Mouse (Mus musculus): ENCODE measurements around the gene Aes. TPM values are rescaled to one million over a fixed set of nuclear protein-coding genes. Genes with fewer than 3 reads are reported as not detected.

Aes gene
- total RNA-seq, 2 experiments from 2014 or later: 639 to 647 TPM

- DNase-seq (ENCODE audit: low spot score in 2 of 2): no peak
Observed at GRCm38 (mm10) chr10:81565257-81566228, 6.3 kb downstream of the Aes start.

- DNase-seq (ENCODE audit: low spot score in 2 of 2): no peak
Observed at GRCm38 (mm10) chr10:81568381-81569191, 9.3 kb downstream of the Aes start.

- DNase-seq (ENCODE audit: low spot score in 2 of 2): no peak
Observed at GRCm38 (mm10) chr10:81569507-81570237, 10.4 kb downstream of the Aes start.

GRCm38 (mm10) chr10:81570238-81570800 is 11.0 kb downstream of the Aes start:
- no peak for DNase-seq (ENCODE audit: low spot score in 2 of 2)

- DNase-seq (ENCODE audit: low spot score in 2 of 2): peak; percentile 80 to 82
Observed at GRCm38 (mm10) chr10:81570831-81571500, 11.7 kb downstream of the Aes start.

- peak; percentile 94 to 96 for DNase-seq (ENCODE audit: low spot score in 2 of 2)
Observed at GRCm38 (mm10) chr10:81571501-81571876, 12.2 kb downstream of the Aes start.

GRCm38 (mm10) chr10:81572133-81572671 is 12.9 kb downstream of the Aes start:
- DNase-seq (ENCODE audit: low spot score in 2 of 2): no peak

- no peak for DNase-seq (ENCODE audit: low spot score in 2 of 2)
Observed at GRCm38 (mm10) chr10:81572975-81573374, 13.7 kb downstream of the Aes start.

GRCm38 (mm10) chr10:81574081-81575056 is 15.1 kb downstream of the Aes start, which contains the start of gene Tle2:
Gene Tle2 (plus strand): TSS chr10:81574561.
- no peak for DNase-seq (ENCODE audit: low spot score in 2 of 2)

GRCm38 (mm10) chr10:81575208-81575631 is 15.9 kb downstream of the Aes start:
- no peak for DNase-seq (ENCODE audit: low spot score in 2 of 2)

- no peak for DNase-seq (ENCODE audit: low spot score in 2 of 2)
Observed at GRCm38 (mm10) chr10:81575695-81576094, 16.4 kb downstream of the Aes start.

- no peak for DNase-seq (ENCODE audit: low spot score in 2 of 2)
Observed at GRCm38 (mm10) chr10:81579967-81580366, 20.7 kb downstream of the Aes start.

- DNase-seq (ENCODE audit: low spot score in 2 of 2): no peak
Observed at GRCm38 (mm10) chr10:81580441-81581070, 21.3 kb downstream of the Aes start.

- no peak for DNase-seq (ENCODE audit: low spot score in 2 of 2)
Observed at GRCm38 (mm10) chr10:81583347-81583746, 24.1 kb downstream of the Aes start.

GRCm38 (mm10) chr10:81588739-81589138 is 29.5 kb downstream of the Aes start:
- DNase-seq (ENCODE audit: low spot score in 2 of 2): no peak

- no peak for DNase-seq (ENCODE audit: low spot score in 2 of 2)
Observed at GRCm38 (mm10) chr10:81591846-81592245, 32.6 kb downstream of the Aes start.

- DNase-seq (ENCODE audit: low spot score in 2 of 2): no peak
Observed at GRCm38 (mm10) chr10:81592631-81593030, 33.3 kb downstream of the Aes start.

- no peak for DNase-seq (ENCODE audit: low spot score in 2 of 2)
Observed at GRCm38 (mm10) chr10:81593223-81593622, 33.9 kb downstream of the Aes start.

Measured in adrenal gland, postnatal 4 days (tissue).